Mouse (Mus musculus): Measurements from ENCODE around the gene Tbc1d17. TPM values are rescaled to one million over a fixed set of nuclear protein-coding genes. Genes with fewer than 3 reads are reported as not detected.

Tbc1d17 gene
- polyA plus RNA-seq, 1 experiment from 2014 or later = 77.8 TPM

- DNase-seq (ENCODE audit: low spot score) = no peak
- Histone ChIP-seq H3K27me3 (ENCODE audit: low read depth, poor library complexity, severe bottlenecking) (peaks cover 1% of the 10 kb centered on the region), H3K4me1 (peaks cover 26% of the 10 kb centered on the region), H3K27ac (replicated peaks) (no peak overlapping the region), H3K9me3 (replicated peaks) (no peaks in the 10 kb centered on the region), H3K36me3 (peaks cover 61% of the 10 kb centered on the region), H3K4me3 (peak overlapping the region; percentile 14; the same call in 1 of the 2 replicates)
- WGBS = 91% methylated on average over 7 of the region's 7 CpGs
Measured at GRCm38 (mm10) chr7:44846804-44847203, 2.1 kb downstream of the Tbc1d17 start.

DNA sequence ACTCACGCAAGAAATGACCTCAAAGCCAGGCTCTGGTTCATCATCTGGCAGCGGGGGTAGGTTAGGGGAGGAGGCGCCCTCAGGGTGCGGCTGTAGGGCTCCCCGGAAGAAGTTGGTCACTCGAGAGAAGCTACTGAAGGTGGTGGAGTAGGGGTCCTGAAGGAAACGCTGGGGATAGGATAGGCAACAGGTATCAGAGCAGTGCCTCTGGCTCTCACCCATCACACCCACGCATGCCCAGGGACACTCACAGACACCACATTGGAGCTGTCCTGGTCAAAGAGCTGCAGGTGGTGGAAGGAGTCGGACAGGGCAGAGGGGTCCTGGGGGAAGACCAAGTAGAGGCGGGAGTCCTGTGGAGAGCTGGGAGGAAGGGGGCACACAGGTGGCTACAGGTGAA is 3.9 kb downstream of the Tbc1d17 start:
- DNase-seq (ENCODE audit: low spot score) = no peak
- Histone ChIP-seq H3K4me3 (no peak overlapping the region), H3K27ac (replicated peaks) (no peak overlapping the region), H3K36me3 (peaks cover 68% of the 10 kb centered on the region), H3K9me3 (replicated peaks) (no peaks in the 10 kb centered on the region), H3K4me1 (peaks cover 19% of the 10 kb centered on the region), H3K27me3 (ENCODE audit: low read depth, poor library complexity, severe bottlenecking) (peaks cover 19% of the 10 kb centered on the region)
- 95% methylated on average over 10 of the region's 10 CpGs for WGBS

DNA sequence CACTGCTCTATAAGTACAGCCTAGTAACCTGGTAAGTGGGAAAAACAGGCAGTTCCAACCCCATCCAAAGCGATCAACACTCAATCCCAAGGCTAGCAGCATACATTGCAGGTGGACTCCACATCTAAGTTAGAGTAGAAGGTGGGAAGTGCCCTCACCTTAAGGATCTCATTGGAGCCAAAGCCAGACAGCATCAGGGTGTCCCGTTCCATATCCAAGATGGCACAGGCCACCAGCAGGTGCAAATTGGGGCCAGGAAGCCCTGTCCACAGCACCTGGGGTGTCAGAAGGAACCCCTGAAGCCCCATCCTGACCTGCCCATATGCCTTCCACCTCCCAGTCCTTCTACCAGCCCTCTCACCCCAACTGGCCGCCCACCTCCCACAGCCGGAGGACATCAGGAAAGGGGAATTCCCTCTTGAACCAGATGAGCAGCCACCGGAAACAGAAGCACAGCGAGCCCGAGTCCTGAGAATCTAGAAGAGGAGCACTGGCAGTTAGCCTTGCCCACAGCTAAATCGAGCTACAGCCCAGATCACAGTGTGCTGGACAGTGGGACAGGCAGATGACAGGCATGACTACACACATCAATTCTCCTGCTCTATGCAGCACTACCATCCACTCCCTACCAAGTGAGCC is 6.9 kb downstream of the Tbc1d17 start:
- H3K9me3 ChIP-seq (replicated peaks) = no peaks in the 10 kb centered on the region
- peaks cover 71% of the 10 kb centered on the region for H3K36me3 ChIP-seq

GRCm38 (mm10) chr7:44840426-44840825 is 8.5 kb downstream of the Tbc1d17 start:
- no peaks in the 10 kb centered on the region for H3K9me3 ChIP-seq (replicated peaks)
- peaks cover 56% of the 10 kb centered on the region for H3K36me3 ChIP-seq
- WGBS = 64% methylated on average over 14 of the region's 14 CpGs
- H3K4me3 ChIP-seq = peak overlapping the region; percentile 46
- no peak overlapping the region for H3K27ac ChIP-seq (replicated peaks)
- H3K4me1 ChIP-seq = peaks cover 25% of the 10 kb centered on the region
- DNase-seq (ENCODE audit: low spot score) = no peak
- H3K27me3 ChIP-seq (ENCODE audit: low read depth, poor library complexity, severe bottlenecking) = peaks cover 42% of the 10 kb centered on the region

More for the DNA sequence above, 6.9 kb downstream of the Tbc1d17 start:
- H3K27ac ChIP-seq (replicated peaks) = no peak overlapping the region
- H3K4me3 ChIP-seq = no peak overlapping the region
- peaks cover 20% of the 10 kb centered on the region for H3K4me1 ChIP-seq
- DNase-seq (ENCODE audit: low spot score) = no peak
- H3K27me3 ChIP-seq (ENCODE audit: low read depth, poor library complexity, severe bottlenecking) = peaks cover 42% of the 10 kb centered on the region
- WGBS = 94% methylated on average over 8 of the region's 8 CpGs

DNA sequence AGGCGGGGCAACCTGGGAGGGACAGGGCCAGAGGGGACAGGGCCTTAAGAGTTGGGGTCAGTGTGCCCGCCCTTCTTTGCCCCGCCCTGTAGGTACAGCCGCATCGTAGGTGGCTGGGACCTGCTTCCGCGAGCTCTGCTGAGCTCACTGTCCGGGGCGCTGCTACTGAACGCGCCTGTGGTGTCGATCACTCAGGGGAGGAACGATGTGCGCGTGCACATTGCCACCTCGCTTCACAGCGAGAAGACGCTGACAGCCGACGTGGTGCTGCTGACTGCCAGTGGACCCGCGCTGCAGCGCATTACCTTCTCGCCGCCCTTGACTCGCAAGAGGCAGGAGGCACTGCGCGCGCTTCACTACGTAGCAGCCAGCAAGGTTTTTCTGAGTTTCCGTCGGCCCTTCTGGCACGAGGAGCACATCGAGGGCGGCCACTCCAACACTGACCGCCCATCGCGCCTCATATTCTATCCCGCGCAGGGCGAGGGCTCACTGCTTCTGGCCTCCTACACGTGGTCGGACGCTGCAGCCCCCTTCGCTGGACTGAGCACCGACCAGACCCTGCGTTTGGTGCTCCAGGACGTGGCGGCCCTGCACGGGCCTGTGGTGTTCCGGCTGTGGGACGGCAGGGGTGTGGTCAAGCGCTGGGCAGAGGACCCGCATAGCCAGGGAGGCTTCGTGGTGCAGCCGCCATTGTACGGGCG is 9.2 kb downstream of the Tbc1d17 start:
- peak; percentile 51 for DNase-seq (ENCODE audit: low spot score)
- 3% methylated on average over 58 of the region's 58 CpGs for WGBS
- peak overlapping the region; percentile 52; the same call in 1 of the 2 replicates for H3K27ac ChIP-seq (replicated peaks)
- H3K4me1 ChIP-seq = peaks cover 25% of the 10 kb centered on the region
- H3K9me3 ChIP-seq (replicated peaks) = no peaks in the 10 kb centered on the region
- H3K27me3 ChIP-seq (ENCODE audit: low read depth, poor library complexity, severe bottlenecking) = peaks cover 42% of the 10 kb centered on the region
- H3K4me3 ChIP-seq = peak overlapping the region; percentile 46
- H3K36me3 ChIP-seq = peaks cover 48% of the 10 kb centered on the region

DNA sequence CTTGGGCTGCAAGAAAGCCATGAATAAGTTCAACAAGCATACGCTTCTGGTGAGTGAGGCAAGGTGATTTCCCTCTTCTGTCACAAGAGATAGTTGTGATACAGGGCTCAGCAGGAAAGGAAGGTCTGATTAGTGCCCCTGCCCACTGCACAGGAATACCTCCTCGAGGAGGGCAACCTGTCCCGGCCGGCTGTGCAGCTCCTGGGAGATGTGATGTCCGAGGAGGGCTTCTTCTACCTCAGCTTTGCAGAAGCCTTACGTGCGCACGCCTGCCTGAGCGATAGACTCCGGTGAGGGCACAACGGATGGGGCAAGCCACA is 9.7 kb downstream of the Tbc1d17 start:
- Histone ChIP-seq H3K27me3 (ENCODE audit: low read depth, poor library complexity, severe bottlenecking) (peaks cover 42% of the 10 kb centered on the region), H3K36me3 (peaks cover 43% of the 10 kb centered on the region), H3K27ac (replicated peaks) (no peak overlapping the region), H3K4me1 (peaks cover 25% of the 10 kb centered on the region), H3K9me3 (replicated peaks) (no peaks in the 10 kb centered on the region), H3K4me3 (peak overlapping the region; percentile 46)
- DNase-seq (ENCODE audit: low spot score) = no peak
- 32% methylated on average over 11 of the region's 11 CpGs for WGBS

DNA sequence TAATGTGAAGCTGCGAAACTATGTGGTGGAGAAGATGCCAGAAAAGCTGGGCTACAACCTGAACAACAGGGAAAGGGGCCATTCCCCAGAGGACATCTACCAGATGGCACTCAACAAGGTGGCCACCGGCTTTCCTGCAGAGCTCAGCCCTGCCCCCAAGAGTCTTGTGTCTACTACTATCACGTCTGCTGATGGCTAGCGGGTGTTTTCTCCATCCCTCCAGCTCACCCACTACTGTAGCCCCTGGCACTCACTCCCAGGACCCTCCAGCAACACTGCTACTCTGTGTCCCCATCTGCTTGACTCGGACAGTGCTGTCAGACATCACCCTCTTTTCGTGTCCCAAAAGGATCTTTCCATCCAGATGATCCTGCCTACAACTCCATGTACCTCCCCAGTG is 10.8 kb downstream of the Tbc1d17 start:
- Histone ChIP-seq H3K36me3 (peaks cover 32% of the 10 kb centered on the region), H3K27ac (replicated peaks) (no peak overlapping the region), H3K27me3 (ENCODE audit: low read depth, poor library complexity, severe bottlenecking) (peaks cover 42% of the 10 kb centered on the region), H3K9me3 (replicated peaks) (no peaks in the 10 kb centered on the region), H3K4me3 (no peak overlapping the region), H3K4me1 (peaks cover 25% of the 10 kb centered on the region)
- no peak for DNase-seq (ENCODE audit: low spot score)
- whole genome bisulfite sequencing = 90% methylated on average over 6 of the region's 6 CpGs

DNA sequence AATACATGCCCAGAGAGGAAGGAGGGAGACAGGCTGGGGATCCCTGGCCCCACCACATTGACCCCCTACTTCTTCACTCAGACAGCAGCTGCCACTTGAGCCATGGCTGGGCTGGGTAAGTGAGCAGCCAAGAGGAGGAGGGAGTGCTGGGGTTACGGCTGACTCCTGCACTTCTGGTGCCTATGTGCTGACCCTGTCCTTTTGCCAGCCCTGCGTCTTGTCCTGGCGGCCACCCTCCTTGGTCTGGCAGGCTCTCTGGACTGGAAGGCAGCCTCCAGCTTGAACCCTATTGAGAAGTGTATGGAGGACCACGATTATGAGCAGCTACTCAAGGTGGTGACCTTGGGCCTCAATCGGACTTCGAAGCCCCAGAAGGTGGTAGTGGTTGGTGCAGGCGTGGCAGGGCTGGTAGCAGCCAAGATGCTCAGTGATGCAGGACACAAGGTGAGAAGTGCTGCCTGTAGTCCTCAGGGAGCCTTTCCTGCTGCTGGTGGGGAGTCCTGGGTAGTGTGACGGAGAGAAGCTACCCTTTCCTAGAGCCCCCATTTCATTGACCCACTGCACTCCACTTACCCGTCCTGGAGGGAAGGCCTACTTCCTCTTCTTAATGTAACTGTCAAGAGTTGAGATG is 12.3 kb downstream of the Tbc1d17 start:
- no peak overlapping the region for H3K4me3 ChIP-seq
- H3K9me3 ChIP-seq (replicated peaks) = no peaks in the 10 kb centered on the region
- peaks cover 28% of the 10 kb centered on the region for H3K36me3 ChIP-seq
- 87% methylated on average over 9 of the region's 9 CpGs for WGBS
- H3K4me1 ChIP-seq = peaks cover 25% of the 10 kb centered on the region
- no peak for DNase-seq (ENCODE audit: low spot score)
- H3K27me3 ChIP-seq (ENCODE audit: low read depth, poor library complexity, severe bottlenecking) = peaks cover 39% of the 10 kb centered on the region
- H3K27ac ChIP-seq (replicated peaks) = no peak overlapping the region

DNA sequence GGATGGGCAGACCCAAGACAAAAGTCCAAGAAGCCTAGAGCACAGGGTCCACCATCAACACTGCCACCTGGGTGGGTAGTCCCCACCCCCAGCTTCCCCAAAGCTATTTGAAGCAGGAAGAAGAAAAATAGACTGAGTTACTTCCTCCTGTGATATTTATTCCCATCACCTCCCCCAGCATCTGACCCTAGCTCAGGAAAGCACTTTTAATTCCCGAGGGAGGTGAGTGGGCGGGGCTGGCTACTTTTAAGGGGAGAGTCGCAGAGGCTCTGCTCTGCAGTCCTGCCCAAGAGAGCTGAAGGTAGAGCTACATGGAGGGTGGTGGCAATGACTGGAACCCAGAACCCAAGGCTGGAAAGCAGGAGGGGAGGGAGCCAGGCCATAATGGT is 12.9 kb downstream of the Tbc1d17 start:
- Histone ChIP-seq H3K27ac (replicated peaks) (no peak overlapping the region), H3K4me3 (no peak overlapping the region), H3K36me3 (peaks cover 29% of the 10 kb centered on the region), H3K4me1 (peaks cover 25% of the 10 kb centered on the region), H3K9me3 (replicated peaks) (no peaks in the 10 kb centered on the region), H3K27me3 (ENCODE audit: low read depth, poor library complexity, severe bottlenecking) (peaks cover 33% of the 10 kb centered on the region)
- DNase-seq (ENCODE audit: low spot score) = no peak
- 63% methylated on average over 3 of the region's 3 CpGs for WGBS

GRCm38 (mm10) chr7:44835373-44836015 is 13.4 kb downstream of the Tbc1d17 start:
- 95% methylated on average over 1 of the region's 1 CpGs for WGBS
- peaks cover 28% of the 10 kb centered on the region for H3K27me3 ChIP-seq (ENCODE audit: low read depth, poor library complexity, severe bottlenecking)
- H3K4me1 ChIP-seq = peaks cover 22% of the 10 kb centered on the region
- no peaks in the 10 kb centered on the region for H3K9me3 ChIP-seq (replicated peaks)
- DNase-seq (ENCODE audit: low spot score) = no peak
- H3K4me3 ChIP-seq = no peak overlapping the region
- H3K36me3 ChIP-seq = peaks cover 29% of the 10 kb centered on the region
- no peak overlapping the region for H3K27ac ChIP-seq (replicated peaks)

DNA sequence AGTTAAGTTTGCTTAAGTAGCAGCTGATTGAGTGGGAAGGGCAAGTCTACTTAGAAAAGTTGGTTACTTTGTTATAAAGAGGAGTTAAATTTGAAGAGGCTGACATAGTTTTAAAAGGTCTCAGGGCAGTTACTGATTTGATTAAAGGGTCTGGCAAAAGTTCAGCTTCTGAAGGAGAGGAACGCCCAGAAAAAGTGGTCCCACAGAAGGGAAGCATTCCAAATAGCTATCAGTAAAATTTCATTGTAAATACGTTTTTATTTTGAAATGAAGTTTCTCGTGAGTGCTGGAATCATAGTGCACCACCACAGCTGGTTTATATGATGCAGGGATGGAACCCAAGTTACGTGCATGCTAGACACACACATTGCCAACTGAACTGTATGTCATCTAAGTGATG is 16.1 kb downstream of the Tbc1d17 start:
- H3K36me3 ChIP-seq = peaks cover 49% of the 10 kb centered on the region
- H3K9me3 ChIP-seq (replicated peaks) = no peaks in the 10 kb centered on the region
- DNase-seq (ENCODE audit: low spot score) = no peak
- H3K27me3 ChIP-seq (ENCODE audit: low read depth, poor library complexity, severe bottlenecking) = 0 out of 2 replicates have a peak, but pooled peaks cover under 1% of the 10 kb centered on the region
- H3K4me3 ChIP-seq = no peak overlapping the region
- no peak overlapping the region for H3K27ac ChIP-seq (replicated peaks)
- 83% methylated on average over 4 of the region's 4 CpGs for WGBS
- H3K4me1 ChIP-seq = peaks cover 5% of the 10 kb centered on the region; the same call in 1 of the 2 replicates

DNA sequence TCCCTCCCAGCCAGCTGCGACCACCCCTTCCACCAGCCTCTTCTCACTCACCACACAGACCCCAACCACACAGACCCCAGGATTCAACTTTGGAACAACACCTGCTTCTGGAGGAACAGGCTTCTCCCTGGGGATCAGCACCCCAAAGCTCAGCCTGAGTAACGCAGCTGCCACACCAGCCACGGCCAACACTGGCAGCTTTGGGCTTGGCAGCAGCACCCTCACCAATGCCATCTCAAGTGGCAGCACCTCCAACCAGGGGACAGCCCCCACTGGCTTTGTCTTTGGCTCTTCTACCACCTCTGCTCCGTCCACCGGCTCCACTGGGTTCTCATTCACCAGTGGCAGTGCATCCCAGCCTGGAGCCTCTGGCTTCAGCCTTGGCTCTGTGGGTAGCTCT is 20.2 kb downstream of the Tbc1d17 start:
- 94% methylated on average over 5 of the region's 5 CpGs for WGBS
- peaks cover 74% of the 10 kb centered on the region for H3K36me3 ChIP-seq
- DNase-seq (ENCODE audit: low spot score) = no peak

More for the DNA sequence above, 20.2 kb downstream of the Tbc1d17 start:
- peak overlapping the region; percentile 14; the same call in 1 of the 2 replicates for H3K4me3 ChIP-seq
- peaks cover 11% of the 10 kb centered on the region for H3K4me1 ChIP-seq
- no peaks in the 10 kb centered on the region for H3K27me3 ChIP-seq (ENCODE audit: low read depth, poor library complexity, severe bottlenecking)
- H3K9me3 ChIP-seq (replicated peaks) = no peaks in the 10 kb centered on the region
- no peak overlapping the region for H3K27ac ChIP-seq (replicated peaks)
